Mouse (Mus musculus): ENCODE measurements around the gene Pde1b. TPM values are rescaled to one million over a fixed set of nuclear protein-coding genes. Genes with fewer than 3 reads are reported as not detected.
A peak's percentile ranks its signal among the peaks of the same experiment; 100 is the strongest.

Gene Pde1b
- polyA plus RNA-seq, 1 experiment = 2.8 TPM

GRCm38 (mm10) chr15:103503660-103504059 is 826 bp downstream of the Pde1b start:
- no peak for TF ChIP-seq CTCF (conservative IDR thresholded peaks at IDR 0.05; ENCODE audit: insufficient read depth, insufficient read length, low read depth, low read length)
- TF ChIP-seq POLR2A (IDR thresholded peaks at IDR 0.05; ENCODE audit: low read depth, low read length) = no peak
- H3K27ac ChIP-seq (ENCODE audit: insufficient read depth, low read depth, low read length) = no peak overlapping the region
- no peaks in the 10 kb centered on the region for H3K36me3 ChIP-seq (ENCODE audit: control insufficient read depth, insufficient read depth, low read length)
- no peaks in the 10 kb centered on the region for H3K4me1 ChIP-seq (ENCODE audit: control insufficient read depth, insufficient read depth, low read length)
- no peak overlapping the region for H3K4me3 ChIP-seq (ENCODE audit: insufficient read depth, low read depth, low read length)
- H3K27me3 ChIP-seq (replicated peaks; ENCODE audit: control insufficient read depth, insufficient read depth, low read length) = no peaks in the 10 kb centered on the region; the same call in 1 of the 2 replicates
- no peak for DNase-seq
- 54% methylated on average over 12 of the region's 12 CpGs for WGBS

- Histone ChIP-seq H3K4me1 (ENCODE audit: control insufficient read depth, insufficient read depth, low read length) (no peaks in the 10 kb centered on the region), H3K4me3 (ENCODE audit: insufficient read depth, low read depth, low read length) (no peak overlapping the region), H3K27me3 (replicated peaks; ENCODE audit: control insufficient read depth, insufficient read depth, low read length) (no peaks in the 10 kb centered on the region; the same call in 1 of the 2 replicates), H3K27ac (ENCODE audit: insufficient read depth, low read depth, low read length) (no peak overlapping the region), H3K36me3 (ENCODE audit: control insufficient read depth, insufficient read depth, low read length) (no peaks in the 10 kb centered on the region)
- no peak for TF ChIP-seq CTCF (conservative IDR thresholded peaks at IDR 0.05; ENCODE audit: insufficient read depth, insufficient read length, low read depth, low read length)
- TF ChIP-seq POLR2A (IDR thresholded peaks at IDR 0.05; ENCODE audit: low read depth, low read length) = no peak
- 60% methylated on average over 3 of the region's 3 CpGs for WGBS
- no peak for DNase-seq
Measured at GRCm38 (mm10) chr15:103509317-103509716, 6.5 kb downstream of the Pde1b start.

- no peak overlapping the region for H3K4me3 ChIP-seq (ENCODE audit: insufficient read depth, low read depth, low read length)
Measured at GRCm38 (mm10) chr15:103511652-103512051, 8.8 kb downstream of the Pde1b start.

GRCm38 (mm10) chr15:103513621-103514031 is 10.8 kb downstream of the Pde1b start:
- 20% methylated on average over 7 of the region's 7 CpGs for WGBS
- H3K4me1 ChIP-seq (ENCODE audit: control insufficient read depth, insufficient read depth, low read length) = no peaks in the 10 kb centered on the region
- H3K27ac ChIP-seq (ENCODE audit: insufficient read depth, low read depth, low read length) = no peak overlapping the region
- H3K36me3 ChIP-seq (ENCODE audit: control insufficient read depth, insufficient read depth, low read length) = no peaks in the 10 kb centered on the region
- no peak overlapping the region for H3K4me3 ChIP-seq (ENCODE audit: insufficient read depth, low read depth, low read length)
- TF ChIP-seq CTCF (conservative IDR thresholded peaks at IDR 0.05; ENCODE audit: insufficient read depth, insufficient read length, low read depth, low read length) (no peak), POLR2A (IDR thresholded peaks at IDR 0.05; ENCODE audit: low read depth, low read length) (no peak)
- DNase-seq = no peak
- no peaks in the 10 kb centered on the region for H3K27me3 ChIP-seq (replicated peaks; ENCODE audit: control insufficient read depth, insufficient read depth, low read length)

More at GRCm38 (mm10) chr15:103511652-103512051, 8.8 kb downstream of the Pde1b start:
- H3K4me1 ChIP-seq (ENCODE audit: control insufficient read depth, insufficient read depth, low read length) = no peaks in the 10 kb centered on the region
- WGBS = 67% methylated on average over 1 of the region's 1 CpGs
- no peak overlapping the region for H3K27ac ChIP-seq (ENCODE audit: insufficient read depth, low read depth, low read length)
- DNase-seq = no peak
- no peaks in the 10 kb centered on the region for H3K36me3 ChIP-seq (ENCODE audit: control insufficient read depth, insufficient read depth, low read length)
- TF ChIP-seq POLR2A (IDR thresholded peaks at IDR 0.05; ENCODE audit: low read depth, low read length) (no peak), CTCF (conservative IDR thresholded peaks at IDR 0.05; ENCODE audit: insufficient read depth, insufficient read length, low read depth, low read length) (no peak)
- no peaks in the 10 kb centered on the region for H3K27me3 ChIP-seq (replicated peaks; ENCODE audit: control insufficient read depth, insufficient read depth, low read length)

GRCm38 (mm10) chr15:103514119-103514518 is 11.3 kb downstream of the Pde1b start:
- no peaks in the 10 kb centered on the region for H3K36me3 ChIP-seq (ENCODE audit: control insufficient read depth, insufficient read depth, low read length)
- 3% methylated on average over 10 of the region's 10 CpGs for WGBS
- no peaks in the 10 kb centered on the region for H3K4me1 ChIP-seq (ENCODE audit: control insufficient read depth, insufficient read depth, low read length)
- H3K27ac ChIP-seq (ENCODE audit: insufficient read depth, low read depth, low read length) = no peak overlapping the region
- H3K4me3 ChIP-seq (ENCODE audit: insufficient read depth, low read depth, low read length) = peak overlapping the region; percentile 9; the same call in 1 of the 2 replicates
- TF ChIP-seq CTCF (conservative IDR thresholded peaks at IDR 0.05; ENCODE audit: insufficient read depth, insufficient read length, low read depth, low read length) = no peak
- no peak for TF ChIP-seq POLR2A (IDR thresholded peaks at IDR 0.05; ENCODE audit: low read depth, low read length)
- peak; percentile 75 for DNase-seq
- no peaks in the 10 kb centered on the region for H3K27me3 ChIP-seq (replicated peaks; ENCODE audit: control insufficient read depth, insufficient read depth, low read length)

GRCm38 (mm10) chr15:103514914-103515313 is 12.1 kb downstream of the Pde1b start:
- Histone ChIP-seq H3K27me3 (replicated peaks; ENCODE audit: control insufficient read depth, insufficient read depth, low read length) (no peaks in the 10 kb centered on the region), H3K4me1 (ENCODE audit: control insufficient read depth, insufficient read depth, low read length) (no peaks in the 10 kb centered on the region), H3K4me3 (ENCODE audit: insufficient read depth, low read depth, low read length) (no peak overlapping the region), H3K27ac (ENCODE audit: insufficient read depth, low read depth, low read length) (no peak overlapping the region), H3K36me3 (ENCODE audit: control insufficient read depth, insufficient read depth, low read length) (no peaks in the 10 kb centered on the region)
- DNase-seq = no peak
- WGBS = 54% methylated on average over 3 of the region's 3 CpGs
- TF ChIP-seq POLR2A (IDR thresholded peaks at IDR 0.05; ENCODE audit: low read depth, low read length) (no peak), CTCF (conservative IDR thresholded peaks at IDR 0.05; ENCODE audit: insufficient read depth, insufficient read length, low read depth, low read length) (no peak)

GRCm38 (mm10) chr15:103518600-103519385 is 16.0 kb downstream of the Pde1b start:
- Histone ChIP-seq H3K4me1 (ENCODE audit: control insufficient read depth, insufficient read depth, low read length) (no peaks in the 10 kb centered on the region), H3K27me3 (replicated peaks; ENCODE audit: control insufficient read depth, insufficient read depth, low read length) (no peaks in the 10 kb centered on the region), H3K4me3 (ENCODE audit: insufficient read depth, low read depth, low read length) (no peak overlapping the region), H3K27ac (ENCODE audit: insufficient read depth, low read depth, low read length) (no peak overlapping the region), H3K36me3 (ENCODE audit: control insufficient read depth, insufficient read depth, low read length) (no peaks in the 10 kb centered on the region)
- WGBS = 18% methylated on average over 5 of the region's 5 CpGs
- no peak for DNase-seq
- TF ChIP-seq CTCF (conservative IDR thresholded peaks at IDR 0.05; ENCODE audit: insufficient read depth, insufficient read length, low read depth, low read length) (no peak), POLR2A (IDR thresholded peaks at IDR 0.05; ENCODE audit: low read depth, low read length) (no peak)
